Mouse (Mus musculus): ENCODE results near the gene Pramel4. TPM values are rescaled to one million over a fixed set of nuclear protein-coding genes. Genes with fewer than 3 reads are reported as not detected.
"Not testable (repeated sequence)": the region's sequence is repeated elsewhere in the genome, so short reads cannot be mapped to it uniquely, and the experiment has no call there.

Gene Pramel4
- not detected in 2 replicates for total RNA-seq (2012; rRNA removed)
- polyA plus RNA-seq (2012; ENCODE audit: insufficient read depth in 1 of 2, insufficient read length in 2 of 2, low read depth in 1 of 2, low replicate concordance in 2 of 2, missing spikeins in 1 of 2): under 1 TPM in 1 of 2 experiments, not detected in 1; 0.07 TPM

- H3K4me3 ChIP-seq (ENCODE audit: control insufficient read depth in 1 of 2, insufficient read depth in 1 of 2, low read depth in 2 of 2, low read length in 2 of 2); DNase-seq (ENCODE audit: low read depth, low spot score); H3K27me3 ChIP-seq (ENCODE audit: control insufficient read depth in 1 of 2, insufficient read depth in 2 of 2, low read length in 2 of 2); H3K79me2 ChIP-seq (ENCODE audit: control insufficient read depth, insufficient read depth, low read length, poor library complexity); H3K9ac ChIP-seq (ENCODE audit: control insufficient read depth, low read depth, low read length, poor library complexity, severe bottlenecking); H3K9me3 ChIP-seq (replicated peaks; ENCODE audit: insufficient read depth, low read length); H3K36me3 ChIP-seq (ENCODE audit: control insufficient read depth in 1 of 2, insufficient read depth in 2 of 2, low read length in 2 of 2); H3K4me1 ChIP-seq (ENCODE audit: control insufficient read depth in 1 of 2, insufficient read depth in 2 of 2, low read length in 2 of 2); H3K27ac ChIP-seq (ENCODE audit: control insufficient read depth, low read depth, low read length): not testable (repeated sequence)
Observed at GRCm38 (mm10) chr4:144058826-144059225, at the start of gene Pramel4. Pramel4 (plus strand) TSS chr4:144059126.

- not testable (repeated sequence) for H3K9ac ChIP-seq (ENCODE audit: control insufficient read depth, low read depth, low read length, poor library complexity, severe bottlenecking); H3K27me3 ChIP-seq (ENCODE audit: control insufficient read depth in 1 of 2, insufficient read depth in 2 of 2, low read length in 2 of 2); H3K4me3 ChIP-seq (ENCODE audit: control insufficient read depth in 1 of 2, insufficient read depth in 1 of 2, low read depth in 2 of 2, low read length in 2 of 2); H3K9me3 ChIP-seq (replicated peaks; ENCODE audit: insufficient read depth, low read length); H3K36me3 ChIP-seq (ENCODE audit: control insufficient read depth in 1 of 2, insufficient read depth in 2 of 2, low read length in 2 of 2); H3K79me2 ChIP-seq (ENCODE audit: control insufficient read depth, insufficient read depth, low read length, poor library complexity); DNase-seq (ENCODE audit: low read depth, low spot score); H3K27ac ChIP-seq (ENCODE audit: control insufficient read depth, low read depth, low read length); H3K4me1 ChIP-seq (ENCODE audit: control insufficient read depth in 1 of 2, insufficient read depth in 2 of 2, low read length in 2 of 2)
Observed at GRCm38 (mm10) chr4:144106174-144106573, 47.2 kb downstream of the Pramel4 start, which contains the start of gene Gm13102. Gm13102 (plus strand) TSS chr4:144106474.

Other genes starting within 250 kb of the Pramel4 start
- gene Gm13084, start 243.0 kb upstream of the Pramel4 start, total RNA-seq (2012; rRNA removed): not detected in 2 replicates
- gene Gm13084, start 243.0 kb upstream of the Pramel4 start, polyA plus RNA-seq (2012; ENCODE audit: insufficient read depth in 1 of 2, insufficient read length in 2 of 2, low read depth in 1 of 2, low replicate concordance in 2 of 2, missing spikeins in 1 of 2): not detected
- gene Gm13103, start 212.6 kb upstream of the Pramel4 start, total RNA-seq (2012; rRNA removed): not detected in 2 replicates
- not detected for gene Gm13103, start 212.6 kb upstream of the Pramel4 start, polyA plus RNA-seq (2012; ENCODE audit: insufficient read depth in 1 of 2, insufficient read length in 2 of 2, low read depth in 1 of 2, low replicate concordance in 2 of 2, missing spikeins in 1 of 2)
- not detected in 2 replicates for gene Pramef6, start 158.7 kb upstream of the Pramel4 start, total RNA-seq (2012; rRNA removed)
- gene Pramef6, start 158.7 kb upstream of the Pramel4 start, polyA plus RNA-seq (2012; ENCODE audit: insufficient read depth in 1 of 2, insufficient read length in 2 of 2, low read depth in 1 of 2, low replicate concordance in 2 of 2, missing spikeins in 1 of 2): not detected
- not detected in 2 replicates for gene Pramef25, start 108.1 kb upstream of the Pramel4 start, total RNA-seq (2012; rRNA removed)
- gene Pramef25, start 108.1 kb upstream of the Pramel4 start, polyA plus RNA-seq (2012; ENCODE audit: insufficient read depth in 1 of 2, insufficient read length in 2 of 2, low read depth in 1 of 2, low replicate concordance in 2 of 2, missing spikeins in 1 of 2): not detected
- not detected in 2 replicates for gene Gm13101, start 92.2 kb upstream of the Pramel4 start, total RNA-seq (2012; rRNA removed)
- not detected for gene Gm13101, start 92.2 kb upstream of the Pramel4 start, polyA plus RNA-seq (2012; ENCODE audit: insufficient read depth in 1 of 2, insufficient read length in 2 of 2, low read depth in 1 of 2, low replicate concordance in 2 of 2, missing spikeins in 1 of 2)
- gene Pramef17, start 64.8 kb upstream of the Pramel4 start, total RNA-seq (2012; rRNA removed): not detected in 2 replicates
- not detected for gene Pramef17, start 64.8 kb upstream of the Pramel4 start, polyA plus RNA-seq (2012; ENCODE audit: insufficient read depth in 1 of 2, insufficient read length in 2 of 2, low read depth in 1 of 2, low replicate concordance in 2 of 2, missing spikeins in 1 of 2)
- gene Gm13102, start 47.3 kb downstream of the Pramel4 start, total RNA-seq (2012; rRNA removed): not detected in 2 replicates
- gene Gm13102, start 47.3 kb downstream of the Pramel4 start, polyA plus RNA-seq (2012; ENCODE audit: insufficient read depth in 1 of 2, insufficient read length in 2 of 2, low read depth in 1 of 2, low replicate concordance in 2 of 2, missing spikeins in 1 of 2): not detected
- not detected in 2 replicates for gene Oog3, start 103.5 kb downstream of the Pramel4 start, total RNA-seq (2012; rRNA removed)
- gene Oog3, start 103.5 kb downstream of the Pramel4 start, polyA plus RNA-seq (2012; ENCODE audit: insufficient read depth in 1 of 2, insufficient read length in 2 of 2, low read depth in 1 of 2, low replicate concordance in 2 of 2, missing spikeins in 1 of 2): not detected
- not detected in 2 replicates for gene Oog2, start 131.6 kb downstream of the Pramel4 start, total RNA-seq (2012; rRNA removed)
- gene Oog2, start 131.6 kb downstream of the Pramel4 start, polyA plus RNA-seq (2012; ENCODE audit: insufficient read depth in 1 of 2, insufficient read length in 2 of 2, low read depth in 1 of 2, low replicate concordance in 2 of 2, missing spikeins in 1 of 2): not detected
- not detected in 2 replicates for gene C87977, start 154.2 kb downstream of the Pramel4 start, total RNA-seq (2012; rRNA removed)
- not detected for gene C87977, start 154.2 kb downstream of the Pramel4 start, polyA plus RNA-seq (2012; ENCODE audit: insufficient read depth in 1 of 2, insufficient read length in 2 of 2, low read depth in 1 of 2, low replicate concordance in 2 of 2, missing spikeins in 1 of 2)
- not detected in 2 replicates for gene Pramel5, start 221.4 kb downstream of the Pramel4 start, total RNA-seq (2012; rRNA removed)
- gene Pramel5, start 221.4 kb downstream of the Pramel4 start, polyA plus RNA-seq (2012; ENCODE audit: insufficient read depth in 1 of 2, insufficient read length in 2 of 2, low read depth in 1 of 2, low replicate concordance in 2 of 2, missing spikeins in 1 of 2): under 1 TPM in 1 of 2 experiments, not detected in 1; 0.35 TPM